Mouse (Mus musculus): ENCODE results near the gene Prune1.
A peak's percentile ranks its signal among the peaks of the same experiment; 100 is the strongest.
"Not testable (repeated sequence)": the region's sequence is repeated elsewhere in the genome, so short reads cannot be mapped to it uniquely, and the experiment has no call there.

The Prune1 gene

DNA sequence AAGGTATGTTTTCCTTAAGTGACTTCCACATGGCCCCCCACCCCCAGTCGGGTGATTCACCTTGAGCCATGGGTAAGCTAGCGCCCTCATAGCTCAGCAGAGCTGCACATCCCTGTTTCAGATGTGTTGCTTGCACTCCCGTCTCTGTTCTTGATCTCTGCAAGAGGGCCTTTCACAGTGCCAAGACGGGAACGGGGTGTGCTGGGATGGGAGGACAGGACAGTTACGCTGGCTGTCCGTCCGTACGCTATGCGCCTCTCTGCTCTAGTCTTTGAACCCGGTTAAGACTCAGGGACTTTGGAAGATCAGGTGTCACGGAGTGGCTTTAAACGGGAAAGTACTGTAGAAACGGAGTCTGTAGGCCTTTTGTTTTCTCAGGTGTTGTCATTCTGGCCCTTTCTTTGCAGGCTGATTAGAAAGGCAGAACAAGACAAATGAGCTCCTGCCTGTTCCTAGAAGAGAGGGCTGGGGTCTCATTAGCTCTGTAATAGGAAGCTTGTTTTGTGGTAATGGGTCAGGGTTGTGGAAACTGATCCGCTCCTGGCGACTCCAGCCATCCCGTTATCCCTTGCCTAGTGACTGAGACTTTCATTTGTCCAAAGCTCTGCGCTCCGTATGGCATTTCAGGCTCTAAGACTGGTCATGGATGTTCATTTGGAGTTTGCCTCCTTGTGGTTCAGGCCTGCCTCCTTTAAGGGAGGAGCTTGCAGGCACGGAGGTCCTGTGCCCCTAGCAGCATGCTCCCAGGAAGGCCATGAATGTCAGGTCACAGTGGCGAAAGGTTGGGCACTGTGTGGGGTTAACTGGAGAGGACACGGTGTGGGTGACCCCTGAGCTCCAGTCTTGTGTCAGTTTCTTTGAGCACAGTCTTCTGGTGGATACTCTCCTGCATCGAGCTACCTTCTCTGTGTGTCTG lies 46.2 kb downstream of the Prune1 start:
- no peak for DNase-seq

DNA sequence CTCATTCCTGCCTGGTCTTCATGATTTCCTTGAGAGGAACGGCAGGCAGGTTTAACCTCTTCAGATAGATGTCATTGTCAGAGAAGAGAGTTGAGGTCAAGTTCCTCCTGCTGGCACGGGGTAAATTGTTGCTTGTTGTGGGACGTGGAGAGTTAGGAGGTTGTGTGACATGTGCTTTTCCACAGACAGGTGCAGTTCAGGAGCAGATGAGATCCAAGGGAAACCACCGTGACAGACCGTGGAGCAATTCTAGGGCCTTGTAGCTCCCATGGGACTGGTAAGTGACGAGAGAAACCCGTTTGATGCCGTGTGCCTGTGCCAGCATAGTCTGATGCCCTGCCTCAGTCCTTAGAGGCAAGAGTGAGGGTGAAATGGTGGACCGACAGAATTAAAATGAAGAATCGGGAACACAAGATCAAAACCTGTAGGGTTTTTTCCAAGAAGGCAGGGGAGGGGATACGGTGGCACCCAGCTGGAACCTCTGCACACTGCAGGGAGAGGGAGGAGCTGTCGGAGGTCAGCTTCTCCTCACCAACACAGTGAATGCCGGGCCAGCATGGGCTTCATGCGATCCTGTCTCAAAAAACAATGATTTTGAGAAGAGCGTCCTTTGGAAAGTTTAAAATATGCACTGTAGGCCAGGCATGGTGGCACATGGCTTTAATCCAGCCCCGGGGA lies 48.4 kb downstream of the Prune1 start:
- DNase-seq = no peak

DNA sequence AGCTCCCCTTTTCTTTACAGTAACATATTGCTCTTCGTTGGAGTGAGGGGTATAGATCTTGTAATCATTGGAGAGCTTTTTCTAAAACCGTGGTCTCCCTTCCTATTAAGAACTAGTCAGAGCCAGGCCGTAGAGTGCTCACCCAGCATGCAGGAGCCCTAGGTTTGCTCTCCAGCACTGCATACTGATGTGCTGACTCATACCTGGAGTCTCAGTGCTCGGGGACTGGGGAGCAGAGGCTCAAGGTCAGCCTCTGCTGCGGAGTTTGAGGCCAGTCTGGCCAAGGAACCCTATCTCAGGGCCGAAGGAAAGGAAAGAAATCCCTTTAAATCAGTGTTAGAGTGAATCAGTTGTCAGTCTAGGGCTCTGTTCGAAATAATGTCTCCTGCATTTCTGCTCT lies 49.1 kb downstream of the Prune1 start:
- no peak for DNase-seq

GRCm38 (mm10) chr3:95231298-95232221 lies 50.3 kb downstream of the Prune1 start, which contains the start of gene Mllt11:
TSS of gene Mllt11 (minus strand) at chr3:95232171.
- DNase-seq = no peak

GRCm38 (mm10) chr3:95230495-95231297 lies 51.2 kb downstream of the Prune1 start:
- no peak for DNase-seq

DNA sequence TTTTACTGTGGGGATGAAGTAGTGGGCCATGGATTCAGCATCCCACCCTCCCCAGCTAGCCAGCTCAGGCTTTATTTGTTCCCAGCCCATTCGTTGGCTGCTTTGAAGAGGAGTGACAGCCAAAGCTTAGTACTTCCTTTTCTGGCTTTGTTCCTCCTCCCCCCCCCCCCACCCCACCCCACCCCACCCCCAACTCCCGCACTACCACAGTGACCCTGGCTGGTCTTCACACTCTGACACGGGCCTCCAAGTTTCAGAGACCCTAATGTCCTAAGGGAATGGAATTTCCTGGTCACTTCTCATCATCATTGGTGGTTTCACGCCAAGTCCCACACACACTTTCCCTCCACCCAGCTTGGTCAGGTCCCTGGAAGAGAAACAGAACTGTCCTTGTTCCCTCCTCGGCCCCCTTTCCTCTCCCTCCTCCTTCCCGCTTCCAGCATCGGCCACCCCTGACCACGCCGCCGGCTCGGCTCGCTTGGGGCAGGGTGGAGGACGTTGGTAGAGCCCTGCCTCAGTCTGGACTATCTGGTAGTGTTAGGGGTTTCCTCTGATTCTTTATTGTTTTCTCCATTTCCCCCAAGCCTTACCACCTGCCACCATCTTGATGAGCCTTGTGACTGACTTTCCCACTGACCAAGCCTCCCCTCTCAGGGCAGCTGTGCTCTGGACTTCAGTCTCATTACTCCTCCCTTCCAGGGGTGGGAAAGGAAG lies 51.9 kb downstream of the Prune1 start:
- DNase-seq = peak; percentile 43

DNA sequence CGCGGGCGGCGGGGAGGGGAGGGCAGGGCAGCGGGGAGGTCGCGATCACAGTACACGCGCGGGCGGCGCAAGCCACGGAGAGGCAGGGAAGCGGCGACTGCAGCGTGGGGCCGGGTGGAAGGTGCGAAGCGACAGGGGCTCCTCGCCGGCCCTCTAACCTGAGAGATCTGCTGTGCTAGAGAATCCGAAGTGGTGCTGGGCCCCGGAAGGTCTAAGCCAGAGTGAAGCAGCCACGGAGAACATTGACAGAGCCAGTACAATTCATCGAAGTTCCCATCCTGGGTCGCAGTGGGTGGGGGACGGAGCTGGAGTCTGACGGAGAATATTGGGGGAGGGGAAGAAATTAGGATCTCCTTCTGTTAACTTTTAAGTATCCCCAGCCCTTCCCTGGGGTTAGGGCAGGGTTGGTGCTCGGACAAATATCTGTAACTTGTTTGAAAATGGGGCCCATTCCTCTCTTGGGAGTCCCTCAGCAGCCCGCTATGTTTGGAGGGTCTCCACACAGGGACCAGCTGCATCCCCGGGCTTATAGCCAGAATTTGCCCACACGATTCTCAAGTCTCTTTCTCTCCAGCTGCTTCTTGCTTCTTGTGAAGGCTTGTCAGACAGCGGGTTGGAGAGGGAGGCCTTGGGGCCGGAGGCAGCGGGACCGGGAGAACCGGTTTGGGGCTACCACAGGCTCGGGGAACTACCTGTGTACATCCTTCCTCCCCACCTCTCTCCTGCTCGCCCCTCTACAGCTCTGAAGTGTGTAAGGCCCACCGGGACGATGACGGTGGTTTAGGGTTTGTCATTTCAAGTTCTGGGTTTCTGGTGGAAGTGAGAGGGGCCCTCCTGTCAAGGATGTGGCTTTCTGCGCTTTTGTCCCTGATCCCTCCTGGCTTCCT lies 52.7 kb downstream of the Prune1 start:
- DNase-seq = peak; percentile 51

GRCm38 (mm10) chr3:95228148-95228893 lies 53.6 kb downstream of the Prune1 start, which contains the start of gene Cdc42se1:
TSS of gene Cdc42se1 (plus strand) at chr3:95228732.
- peak; percentile 82 for DNase-seq

GRCm38 (mm10) chr3:95227214-95227613 lies 54.7 kb downstream of the Prune1 start:
- DNase-seq = no peak

GRCm38 (mm10) chr3:95224295-95224694 lies 57.6 kb downstream of the Prune1 start:
- DNase-seq = no peak

- DNase-seq = no peak
These were observed 58.8 kb downstream of the Prune1 start for GRCm38 (mm10) chr3:95223041-95223440.

DNA sequence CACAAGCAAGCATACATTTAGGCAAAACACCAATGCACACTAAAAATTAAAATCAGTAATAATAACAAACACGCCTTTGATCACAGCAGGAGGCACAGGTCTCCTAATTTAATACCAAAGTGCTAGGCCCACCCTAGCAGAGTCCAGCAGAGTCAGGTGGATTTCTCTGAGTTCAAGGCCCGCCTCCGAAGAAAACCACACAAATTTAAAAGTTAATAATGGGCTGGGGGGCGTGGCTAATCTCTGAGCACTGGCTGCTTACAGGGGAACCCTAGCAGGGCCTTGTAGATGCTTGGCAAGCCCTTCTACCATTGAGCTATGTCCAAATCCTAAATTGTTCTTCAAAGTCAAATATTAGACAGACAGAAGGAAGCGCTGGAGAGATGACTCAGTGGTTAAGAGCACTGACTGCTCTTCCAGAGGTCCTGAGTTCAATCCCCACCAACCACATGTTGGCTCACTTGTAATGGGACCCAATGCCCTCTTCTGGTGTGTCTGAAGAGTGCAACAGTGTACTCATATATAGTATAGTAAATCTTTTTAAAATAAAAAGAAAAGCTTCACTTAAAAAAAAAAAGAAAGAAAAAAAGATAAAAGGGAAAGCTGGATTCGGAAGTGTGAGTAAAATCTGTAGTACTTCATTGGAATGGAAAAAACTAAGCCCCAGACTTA lies 63.3 kb downstream of the Prune1 start:
- no peak for DNase-seq

- peak; percentile 91 for DNase-seq
These were observed 64.4 kb downstream of the Prune1 start, which contains the start of gene Gabpb2 for GRCm38 (mm10) chr3:95217255-95218134. TSS of gene Gabpb2 (minus strand) at chr3:95217916.

DNA sequence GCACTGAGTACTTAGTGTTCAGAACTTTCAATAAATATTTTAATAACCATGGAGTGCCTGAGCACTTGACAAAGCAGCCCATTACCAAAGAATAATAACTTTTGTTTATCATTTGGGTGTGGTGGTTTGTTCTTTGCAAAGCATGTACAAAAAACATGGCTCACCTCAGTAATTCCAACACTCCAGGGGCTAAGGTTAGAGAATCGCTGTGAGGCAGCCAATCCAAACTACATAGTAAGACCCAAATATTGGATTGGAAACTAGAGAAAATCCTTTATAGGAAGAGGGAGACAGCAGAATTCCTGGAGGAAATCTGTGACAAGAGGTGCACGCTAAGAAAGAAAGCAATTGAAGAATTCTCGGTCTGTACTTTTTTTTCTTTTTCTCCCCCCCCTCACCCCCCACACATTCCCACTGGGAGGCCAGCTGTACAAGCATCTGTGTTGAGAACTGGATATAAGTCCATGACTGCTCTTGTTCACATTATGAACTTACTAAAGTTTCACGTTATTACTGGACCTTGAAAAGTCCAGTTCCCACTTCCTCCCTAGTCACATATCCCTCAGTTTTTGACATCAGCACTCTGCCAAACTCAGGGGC lies 65.1 kb downstream of the Prune1 start:
- DNase-seq = no peak

GRCm38 (mm10) chr3:95213609-95213975 lies 68.3 kb downstream of the Prune1 start:
- DNase-seq = no peak

GRCm38 (mm10) chr3:95212889-95213608 lies 68.8 kb downstream of the Prune1 start:
- DNase-seq = not testable (repeated sequence)

GRCm38 (mm10) chr3:95210585-95210984 lies 71.3 kb downstream of the Prune1 start:
- DNase-seq = no peak

Data from cerebellum, adult 11 months (tissue).